Mouse (Mus musculus) MN1 (cell line): ENCODE measurements around the gene Zfp106.

Source experiments
- DNase-seq: peaks from one replicate; pipeline ENCODE4 v3.0.0-alpha.2; 2016; ENCODE audit warnings: low spot score

The Zfp106 gene

DNA sequence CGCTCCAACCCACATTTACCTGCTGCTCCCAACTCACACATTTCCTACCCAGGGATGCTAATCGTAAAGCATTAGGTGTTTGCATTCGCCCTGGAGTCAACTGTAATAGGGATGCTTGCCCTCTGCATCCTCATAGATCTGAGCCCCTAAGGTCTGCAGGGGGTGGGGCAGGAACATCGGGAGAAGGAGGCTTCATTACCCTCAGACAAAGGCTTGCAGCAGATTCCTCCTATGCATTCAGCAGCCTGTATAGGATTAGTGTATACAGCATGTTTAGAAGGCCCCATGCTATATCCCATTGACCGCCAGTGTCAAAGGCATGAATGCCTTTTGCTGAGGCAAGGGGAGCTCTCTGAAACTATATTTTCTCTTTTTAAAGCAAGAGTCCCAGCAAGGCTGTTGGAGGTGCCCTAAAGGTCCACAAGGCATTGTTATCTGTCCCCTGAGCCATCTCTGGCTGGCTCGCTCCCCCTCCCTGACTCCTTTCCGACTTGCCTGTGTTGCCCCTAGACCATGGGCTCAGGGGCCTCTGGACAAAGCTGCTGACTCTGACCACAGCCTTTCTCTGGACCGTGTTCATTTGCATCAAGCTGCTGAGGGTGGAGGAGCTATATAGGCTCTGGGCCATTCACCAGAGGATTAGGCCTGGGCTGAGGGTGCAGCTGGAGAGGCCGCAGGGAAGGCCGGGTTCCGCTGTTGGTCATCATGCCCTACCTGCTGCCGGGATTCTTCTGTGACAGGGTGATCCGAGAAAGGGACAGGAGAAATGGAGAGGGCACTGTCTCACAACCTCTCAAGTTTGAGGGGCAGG, 87.2 kb downstream of the Zfp106 start:
- DNase-seq = no peak

- DNase-seq = no peak
Observed at GRCm38 (mm10) chr2:120470856-120471255, 92.8 kb downstream of the Zfp106 start.

- DNase-seq = no peak
Observed at GRCm38 (mm10) chr2:120469715-120470114, 93.9 kb downstream of the Zfp106 start.

DNA sequence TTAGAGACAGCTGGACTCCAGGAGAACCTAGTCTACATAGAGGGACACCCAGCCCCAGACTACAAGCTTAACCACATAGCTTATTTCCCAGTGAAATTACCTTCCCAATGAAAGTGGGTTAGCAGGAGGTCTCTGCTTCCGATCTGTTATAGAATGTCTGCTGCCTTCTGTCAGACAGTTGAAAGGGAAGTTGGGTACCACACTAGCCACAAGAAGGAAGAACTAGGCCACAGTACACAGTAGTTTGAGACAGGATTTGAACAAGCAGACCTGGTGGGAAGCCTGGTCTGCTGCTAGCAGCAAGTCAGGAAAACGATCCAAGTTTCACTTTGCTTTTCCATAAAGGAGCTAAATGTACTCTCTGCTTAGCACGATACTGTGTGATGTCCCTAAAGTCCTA, 94.4 kb downstream of the Zfp106 start:
- DNase-seq = no peak

DNA sequence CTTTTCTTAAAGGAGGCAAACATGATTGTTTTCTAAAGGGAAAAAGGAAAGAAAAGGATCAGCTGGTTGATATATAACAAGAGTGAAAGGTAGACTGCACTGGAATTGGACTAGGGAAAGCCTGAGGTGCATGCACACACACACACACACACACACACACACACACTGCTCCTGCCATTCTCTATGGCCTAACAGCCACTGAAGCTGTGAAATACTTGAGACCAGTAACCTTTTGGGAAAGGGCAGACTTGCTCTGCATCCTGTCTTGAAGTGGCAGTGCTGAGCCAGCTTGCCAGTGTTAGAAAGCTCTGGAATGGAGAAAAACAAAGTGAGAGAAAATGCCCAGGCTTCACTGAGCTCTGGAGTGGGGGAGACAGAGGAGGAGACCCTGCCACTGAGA, 95.6 kb downstream of the Zfp106 start:
- DNase-seq = no peak

- no peak for DNase-seq
Observed at GRCm38 (mm10) chr2:120465397-120465785, 98.3 kb downstream of the Zfp106 start.

DNA sequence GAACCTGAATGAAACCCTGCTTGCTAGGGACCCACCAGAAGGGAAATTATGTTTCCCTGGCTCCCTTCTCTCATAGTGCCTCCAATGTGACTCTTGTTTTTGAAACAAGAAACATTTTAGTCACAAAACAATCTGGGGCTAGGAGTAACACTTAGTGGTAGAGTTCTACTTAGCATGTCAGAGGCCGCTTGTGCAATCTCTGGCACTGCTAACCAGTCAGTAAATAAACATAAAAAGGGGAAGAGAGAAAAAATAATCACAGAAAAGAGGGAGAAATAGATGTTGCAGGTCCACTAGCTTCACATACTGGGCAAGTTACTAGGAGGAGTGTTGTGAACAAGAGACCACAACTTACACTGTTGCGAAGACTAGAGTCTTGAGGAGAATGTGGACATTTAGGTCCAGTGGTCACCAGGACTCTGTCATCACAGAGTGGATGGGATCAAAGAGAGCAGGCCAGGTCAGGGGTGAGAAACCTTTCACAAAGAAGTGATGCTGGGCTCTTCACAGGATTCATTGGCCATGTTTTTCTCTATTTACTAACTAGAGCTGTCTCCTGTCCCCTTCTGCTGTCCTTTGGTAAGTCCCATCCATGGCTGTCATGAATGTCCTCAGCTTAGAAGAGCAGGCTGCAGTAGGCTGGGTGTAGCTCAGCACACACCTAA, 98.8 kb downstream of the Zfp106 start:
- DNase-seq = no peak

GRCm38 (mm10) chr2:120464091-120464490, 99.6 kb downstream of the Zfp106 start:
- DNase-seq = no peak

DNA sequence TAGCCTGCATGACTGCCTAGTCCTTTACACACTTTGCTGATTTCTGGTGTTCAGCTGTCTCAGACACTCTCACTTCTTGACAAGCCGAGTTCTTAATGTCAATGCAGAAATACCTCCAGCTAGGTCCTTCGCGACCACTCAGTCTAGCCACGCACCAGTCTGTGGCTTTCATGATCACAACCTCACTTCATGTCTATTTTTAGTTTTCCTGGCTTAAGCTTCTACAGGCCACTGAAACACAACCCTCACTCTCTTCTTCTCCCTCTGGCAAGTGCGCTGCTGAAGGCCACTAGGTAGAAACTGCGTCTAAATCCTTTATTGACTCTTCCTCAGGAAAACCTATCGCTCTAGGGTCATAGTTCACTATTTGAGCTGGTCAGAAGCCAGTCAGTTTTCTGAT, 100.3 kb downstream of the Zfp106 start:
- no peak for DNase-seq

GRCm38 (mm10) chr2:120460216-120460615, 103.4 kb downstream of the Zfp106 start:
- DNase-seq = no peak
